Mouse (Mus musculus) stomach, embryonic 16.5 days (tissue): ENCODE measurements around the gene Cdh6. TPM values are rescaled to one million over a fixed set of nuclear protein-coding genes. Genes with fewer than 3 reads are reported as not detected.

Experiments used
- ATAC-seq: fragments of 200-750 bp; cut with Nextera tagmentation; 2 replicates; pipeline ENCODE4 v1.8.0; 2017; ENCODE audit warnings: moderate number of reproducible peaks, moderate TSS enrichment; ENCODE audit not compliant: insufficient read depth, low FRiP score
- H3K27ac ChIP-seq: fragments of 300-500 bp; sonication (generic); 2 replicates; pipeline ENCODE4 v1.5.1; 2014; ENCODE audit warnings: low read length
- H3K27me3 ChIP-seq: fragments of 300-500 bp; sonication (generic); 2 replicates; pipeline ENCODE4 v1.6.1; 2014; ENCODE audit warnings: low read length, control low read depth, mixed read lengths; ENCODE audit not compliant: control insufficient read depth, insufficient read depth
- H3K36me3 ChIP-seq: fragments of 300-500 bp; sonication (generic); 2 replicates; pipeline ENCODE4 v1.6.1; 2014; ENCODE audit warnings: low read length; ENCODE audit not compliant: control insufficient read depth, insufficient read depth
- H3K4me1 ChIP-seq: fragments of 300-500 bp; sonication (generic); 2 replicates; pipeline ENCODE4 v1.6.1; 2014; ENCODE audit warnings: low read length, control low read depth, mixed read lengths; ENCODE audit not compliant: control insufficient read depth, insufficient read depth
- H3K4me2 ChIP-seq: fragments of 300-500 bp; sonication (generic); 2 replicates; pipeline ENCODE4 v1.6.1; 2014; ENCODE audit warnings: low read depth, low read length, mixed read lengths
- H3K4me3 ChIP-seq: fragments of 300-500 bp; sonication (generic); replicated peaks from 2 replicates; pipeline ENCODE4 v1.5.1; 2014; ENCODE audit warnings: mild to moderate bottlenecking, low read length
- H3K9ac ChIP-seq: fragments of 300-500 bp; sonication (generic); 2 replicates; pipeline ENCODE4 v1.6.1; 2014; ENCODE audit warnings: low read length
- H3K9me3 ChIP-seq: fragments of 300-500 bp; sonication (generic); replicated peaks from 2 replicates; pipeline ENCODE4 v1.6.1; 2016; ENCODE audit warnings: low read length, control low read depth; ENCODE audit not compliant: control insufficient read depth
- WGBS: fragments of 180-500 bp; shearing (Covaris S2); extraction: QIAGEN DNeasy Blood & Tissue Kit; methylation state at CpG from one replicate; pipeline ENCODE4 v1.1.7; 2014; 5-methylcytosine and 5-hydroxymethylcytosine counted together
- polyA plus RNA-seq: library from polyadenylated mRNA; unstranded; fragments of >200 nt; fragmentation: Nextera tagmentation; extraction: Ambion mirVana; gene quantifications from 2 replicates; pipeline ENCODE4 v1.2.1, GENCODE M21; 2015

Gene Cdh6
- polyA plus RNA-seq, 1 experiment from 2014 or later, result 4.5 TPM

DNA sequence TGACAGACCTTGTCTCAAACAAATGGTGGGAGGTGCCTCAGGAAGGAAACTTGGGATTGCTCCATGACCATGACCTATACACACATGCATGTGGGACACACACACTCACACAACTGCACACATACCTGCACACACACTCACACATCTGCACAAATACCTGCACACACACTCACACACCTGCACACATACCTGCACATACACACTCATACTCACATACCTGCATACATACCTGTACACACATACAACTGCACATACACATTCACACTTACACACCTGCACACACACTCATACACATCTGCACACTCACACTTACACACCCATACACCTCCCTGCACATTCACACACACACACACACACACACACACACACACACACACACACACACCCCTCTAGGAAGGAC is 20.6 kb upstream of the Cdh6 start:
- no peak overlapping the region for H3K4me3 ChIP-seq
- H3K27me3 ChIP-seq, result no peaks in the 10 kb centered on the region
- no peaks in the 10 kb centered on the region for H3K9me3 ChIP-seq
- H3K9ac ChIP-seq, result no peak overlapping the region
- no peak for ATAC-seq
- H3K27ac ChIP-seq, result no peak overlapping the region
- H3K4me2 ChIP-seq, result no peak overlapping the region
- H3K4me1 ChIP-seq, result no peaks in the 10 kb centered on the region
- H3K36me3 ChIP-seq, result no peaks in the 10 kb centered on the region

DNA sequence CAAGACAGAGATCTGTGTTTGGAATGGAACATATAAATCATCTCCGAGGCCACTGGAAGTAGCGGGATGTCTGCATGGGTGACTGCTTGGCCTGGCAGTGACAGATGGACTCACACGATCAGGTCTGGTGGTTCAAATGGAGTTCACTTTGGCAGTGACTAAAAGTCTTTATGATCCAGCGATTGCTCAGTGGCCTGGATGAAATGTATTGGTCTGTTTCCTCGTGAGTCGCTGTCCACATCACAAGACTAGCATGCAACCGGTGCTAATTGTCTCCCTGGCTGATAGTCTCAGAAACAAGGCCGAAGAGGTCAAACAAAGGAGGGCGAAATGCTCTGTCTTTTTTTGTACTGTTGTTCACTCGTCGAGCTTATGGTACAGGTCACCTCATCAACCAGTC is 19.6 kb upstream of the Cdh6 start:
- ATAC-seq, result no peak
- Histone ChIP-seq H3K9me3 (no peaks in the 10 kb centered on the region), H3K4me1 (no peaks in the 10 kb centered on the region), H3K9ac (no peak overlapping the region), H3K27ac (no peak overlapping the region), H3K4me3 (no peak overlapping the region), H3K4me2 (no peak overlapping the region), H3K36me3 (no peaks in the 10 kb centered on the region), H3K27me3 (no peaks in the 10 kb centered on the region)
- 45% methylated on average over 11 of the region's 11 CpGs for WGBS

DNA sequence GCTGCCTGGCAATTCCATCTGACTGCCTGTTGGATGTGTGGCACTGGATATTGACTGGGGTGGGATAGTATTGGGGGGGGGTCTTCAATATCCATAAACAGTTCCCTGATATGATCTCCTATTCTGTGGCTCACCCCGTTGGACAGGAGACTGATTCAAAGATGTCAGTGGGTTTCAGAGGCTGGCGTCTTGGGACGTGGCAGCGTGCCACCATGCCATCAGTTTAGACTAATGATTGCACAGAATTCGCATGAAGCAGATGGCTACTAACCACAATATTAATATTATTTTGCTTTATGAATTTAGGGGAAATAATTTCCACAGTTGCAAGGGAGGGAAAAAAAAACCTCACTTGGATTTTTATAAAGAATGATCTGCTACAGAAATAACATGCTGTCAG is 10.2 kb upstream of the Cdh6 start:
- no peak for ATAC-seq
- Histone ChIP-seq H3K4me1 (no peaks in the 10 kb centered on the region), H3K4me2 (no peak overlapping the region), H3K27me3 (no peaks in the 10 kb centered on the region), H3K36me3 (no peaks in the 10 kb centered on the region), H3K4me3 (no peak overlapping the region), H3K27ac (no peak overlapping the region), H3K9me3 (no peaks in the 10 kb centered on the region), H3K9ac (no peak overlapping the region)
- WGBS, result 78% methylated on average over 5 of the region's 5 CpGs

DNA sequence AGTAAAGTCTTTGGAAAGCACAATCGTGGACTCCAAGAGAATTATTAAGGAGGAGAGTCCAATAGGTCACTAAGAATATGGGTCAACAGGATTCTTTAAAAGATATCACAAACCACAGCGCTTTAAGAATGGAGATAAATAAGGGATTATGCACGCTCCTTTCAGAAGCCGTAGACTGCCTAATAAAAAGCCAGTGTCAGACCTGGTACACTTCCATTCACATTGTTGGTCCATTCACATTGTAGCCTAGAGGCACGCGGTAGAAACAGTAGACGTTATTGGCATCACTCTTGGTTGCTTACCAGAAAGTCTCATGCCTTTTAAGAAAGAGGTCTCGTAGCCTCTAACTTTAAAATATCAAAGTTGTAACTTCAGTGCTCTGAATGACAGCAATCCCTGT is 8.0 kb upstream of the Cdh6 start:
- no peaks in the 10 kb centered on the region for H3K36me3 ChIP-seq
- no peak for ATAC-seq
- no peaks in the 10 kb centered on the region for H3K9me3 ChIP-seq
- H3K4me3 ChIP-seq, result no peak overlapping the region
- H3K4me1 ChIP-seq, result no peaks in the 10 kb centered on the region
- no peak overlapping the region for H3K27ac ChIP-seq
- H3K4me2 ChIP-seq, result no peak overlapping the region
- no peaks in the 10 kb centered on the region; the same call in 1 of the 2 replicates for H3K27me3 ChIP-seq
- WGBS, result 82% methylated on average over 8 of the region's 8 CpGs
- no peak overlapping the region for H3K9ac ChIP-seq

DNA sequence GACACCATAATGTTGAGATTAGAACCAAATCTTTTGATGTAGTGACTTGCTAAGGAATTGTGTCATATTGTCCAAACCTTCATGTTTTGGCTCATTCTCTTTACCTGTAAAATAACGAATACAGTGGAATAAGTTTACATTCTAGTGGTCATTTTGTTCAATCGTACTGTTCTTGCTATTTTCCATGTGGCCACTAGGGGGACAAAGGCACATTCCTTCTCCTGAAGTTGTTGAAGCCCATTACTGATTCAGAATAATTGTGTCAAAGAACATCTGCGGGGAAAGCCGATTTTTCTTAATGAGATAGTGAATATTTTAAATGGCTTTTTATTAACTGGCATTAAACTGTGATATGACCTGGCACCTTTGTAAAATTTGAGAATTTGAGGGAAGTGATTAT is 7.5 kb upstream of the Cdh6 start:
- Histone ChIP-seq H3K4me3 (no peak overlapping the region), H3K27ac (no peak overlapping the region), H3K4me1 (no peaks in the 10 kb centered on the region), H3K9ac (no peak overlapping the region), H3K27me3 (peaks cover 2% of the 10 kb centered on the region; the same call in 1 of the 2 replicates), H3K36me3 (no peaks in the 10 kb centered on the region), H3K9me3 (no peaks in the 10 kb centered on the region), H3K4me2 (no peak overlapping the region)
- ATAC-seq, result no peak
- WGBS, result 43% methylated on average over 4 of the region's 4 CpGs

DNA sequence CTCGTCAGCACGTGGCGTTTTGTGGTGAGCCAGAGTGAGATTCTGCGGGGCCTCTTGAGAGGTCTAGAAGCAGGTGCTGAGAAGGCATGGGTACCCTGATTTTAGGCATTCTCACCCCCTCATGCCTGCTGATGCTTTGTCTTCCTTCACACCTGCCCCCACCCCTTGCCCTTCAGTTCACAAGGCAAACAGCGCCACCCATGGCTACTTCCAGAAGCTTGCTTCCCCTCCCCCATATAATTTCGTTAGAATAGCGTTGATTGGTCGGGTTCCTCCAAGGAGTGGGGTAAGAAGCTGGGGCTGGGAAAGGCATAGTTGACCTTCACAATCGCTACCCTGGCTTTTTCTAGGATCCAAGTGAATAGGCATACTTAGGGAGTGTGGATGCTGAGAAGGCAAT is 2.5 kb upstream of the Cdh6 start:
- H3K9me3 ChIP-seq, result no peaks in the 10 kb centered on the region
- H3K27ac ChIP-seq, result no peak overlapping the region
- ATAC-seq, result no peak
- WGBS, result 26% methylated on average over 9 of the region's 9 CpGs
- peaks cover 11% of the 10 kb centered on the region; the same call in 1 of the 2 replicates for H3K4me1 ChIP-seq
- H3K36me3 ChIP-seq, result no peaks in the 10 kb centered on the region
- H3K9ac ChIP-seq, result no peak overlapping the region
- no peak overlapping the region for H3K4me3 ChIP-seq
- H3K27me3 ChIP-seq, result peaks cover 7% of the 10 kb centered on the region; the same call in 1 of the 2 replicates
- H3K4me2 ChIP-seq, result no peak overlapping the region

DNA sequence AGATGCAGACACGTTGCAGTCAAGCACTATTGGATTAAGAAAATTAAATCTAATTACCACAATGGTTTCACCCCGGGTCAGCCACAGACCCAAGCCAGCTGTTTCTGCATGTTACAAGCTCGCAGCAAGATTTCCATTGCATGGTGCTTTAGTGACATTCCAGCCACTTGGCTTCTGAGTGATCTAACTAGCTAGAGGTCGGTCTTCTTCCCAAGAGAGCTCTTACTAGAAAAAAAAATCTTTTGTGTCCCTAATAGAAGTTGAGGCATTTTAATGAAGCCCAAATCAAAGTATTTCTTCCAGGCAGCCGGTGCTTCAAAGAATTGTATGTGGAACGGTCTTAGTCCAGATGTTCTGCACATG is 1.1 kb upstream of the Cdh6 start:
- Histone ChIP-seq H3K9ac (no peak overlapping the region), H3K9me3 (no peaks in the 10 kb centered on the region), H3K4me1 (peaks cover 11% of the 10 kb centered on the region; the same call in 1 of the 2 replicates), H3K4me3 (peak overlapping the region; percentile 54; the same call in 1 of the 2 replicates), H3K27me3 (peaks cover 9% of the 10 kb centered on the region; the same call in 1 of the 2 replicates), H3K36me3 (no peaks in the 10 kb centered on the region), H3K4me2 (peak overlapping the region; percentile 87; the same call in 1 of the 2 replicates), H3K27ac (no peak overlapping the region)
- WGBS, result 23% methylated on average over 6 of the region's 6 CpGs
- ATAC-seq, result no peak

DNA sequence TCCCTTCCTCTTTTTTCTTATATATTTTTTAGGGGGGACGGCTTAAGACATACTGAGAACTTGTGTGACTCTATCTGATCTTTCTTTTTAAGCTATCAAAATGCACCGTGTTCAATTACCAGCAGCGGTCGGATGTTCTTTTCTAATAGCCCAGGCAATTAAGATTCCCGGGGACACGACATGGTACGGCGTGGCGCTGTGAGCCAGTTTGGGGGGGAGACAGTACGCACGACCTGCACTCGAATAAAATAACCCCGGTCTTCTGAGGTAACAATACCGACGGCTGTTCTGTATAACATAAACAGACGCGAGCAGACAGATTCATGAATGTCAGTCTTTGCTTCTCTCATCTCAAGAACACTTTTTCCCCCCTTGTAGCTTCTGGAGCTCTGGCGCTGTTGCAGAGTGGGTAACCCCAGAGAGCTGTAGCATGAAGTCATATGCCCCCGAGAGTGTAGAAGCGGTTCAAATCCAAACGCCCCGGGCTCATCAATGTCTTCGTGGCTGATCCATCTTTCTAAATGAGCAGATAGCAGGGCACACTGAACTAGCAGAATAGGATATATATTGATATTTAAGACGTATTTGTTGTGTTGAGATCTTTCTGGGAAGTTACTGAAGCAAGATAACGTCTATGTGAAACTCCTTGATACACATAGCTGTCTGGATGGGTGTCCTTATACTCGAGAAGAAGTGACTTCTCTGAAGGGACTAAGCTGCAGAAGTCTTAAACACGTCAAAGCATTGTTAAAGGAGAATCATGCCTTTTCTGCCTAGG is 554 bp upstream of the Cdh6 start:
- Histone ChIP-seq H3K4me2 (peak overlapping the region; percentile 87), H3K4me3 (peak overlapping the region; percentile 54), H3K36me3 (no peaks in the 10 kb centered on the region), H3K4me1 (peaks cover 11% of the 10 kb centered on the region; the same call in 1 of the 2 replicates), H3K9ac (peak overlapping the region; percentile 43; the same call in 1 of the 2 replicates), H3K27me3 (peaks cover 9% of the 10 kb centered on the region; the same call in 1 of the 2 replicates), H3K9me3 (no peaks in the 10 kb centered on the region), H3K27ac (no peak overlapping the region)
- 1% methylated on average over 27 of the region's 27 CpGs for WGBS
- ATAC-seq, result no peak

DNA sequence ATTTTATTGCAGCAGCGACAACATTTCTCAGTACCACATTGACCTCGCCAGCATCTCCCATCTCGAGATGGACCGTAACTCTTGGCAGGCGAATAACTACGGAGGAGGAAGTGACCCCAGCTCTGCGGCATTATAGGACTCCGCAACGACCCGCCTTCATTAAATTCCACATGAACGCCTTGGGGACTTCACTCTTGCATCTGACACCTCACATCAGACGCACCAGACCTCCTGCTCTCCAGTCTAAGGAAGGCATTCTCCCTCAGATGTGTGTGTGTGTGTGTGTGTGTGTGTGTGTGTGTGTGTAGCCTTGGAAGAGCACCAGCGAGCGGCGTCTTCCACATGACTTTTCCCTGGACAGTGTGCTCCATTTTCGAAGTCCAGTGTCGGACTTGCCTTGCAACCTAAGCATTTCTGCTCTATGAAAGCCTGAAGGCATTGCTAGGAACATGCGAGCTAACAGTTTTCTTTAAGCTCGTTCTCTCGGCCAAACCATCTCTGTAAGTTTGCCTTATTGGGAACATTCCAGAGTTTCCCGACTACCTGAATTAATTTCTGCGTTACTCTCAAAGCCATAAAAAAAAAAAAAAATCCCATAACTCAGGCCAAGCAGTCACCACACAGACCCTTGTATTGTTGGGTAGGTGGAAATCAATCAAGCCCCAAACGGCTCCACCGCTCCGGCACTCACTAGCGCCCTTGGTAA is 957 bp downstream of the Cdh6 start:
- Histone ChIP-seq H3K27ac (peak overlapping the region; percentile 5; the same call in 1 of the 2 replicates), H3K9ac (peak overlapping the region; percentile 51)

More for the DNA sequence above, 957 bp downstream of the Cdh6 start:
- ATAC-seq, result no peak
- Histone ChIP-seq H3K4me2 (peak overlapping the region; percentile 87), H3K9me3 (no peaks in the 10 kb centered on the region), H3K4me1 (peaks cover 11% of the 10 kb centered on the region; the same call in 1 of the 2 replicates), H3K27me3 (peaks cover 9% of the 10 kb centered on the region; the same call in 1 of the 2 replicates), H3K4me3 (peak overlapping the region; percentile 54), H3K36me3 (no peaks in the 10 kb centered on the region)
- under 1% methylated on average over 26 of the region's 26 CpGs for WGBS
